Mouse (Mus musculus) left cerebral cortex, adult 8-10 months (tissue): ENCODE measurements around the gene Bex3. TPM values are rescaled to one million over a fixed set of nuclear protein-coding genes. Genes with fewer than 3 reads are reported as not detected.

Experiments used
- DNase-seq, 2 experiments: peaks; one replicate each; pipeline ENCODE4 v3.0.0; 2022; ENCODE audit warnings: low spot score in 2 of 2
- total RNA-seq, 4 experiments: library from RNA; stranded (reverse); gene quantifications; 2 replicates each; pipeline ENCODE4 v1.2.4; 2022

Bex3 gene
- total RNA-seq, 4 experiments from 2014 or later, result 252 to 326 (median 281) TPM

GRCm38 (mm10) chrX:136313792-136314564, 43.9 kb downstream of the Bex3 start:
- no peak for DNase-seq

- no peak for DNase-seq
Measured at GRCm38 (mm10) chrX:136319953-136320352, 49.9 kb downstream of the Bex3 start.

Other genes with a start within 250 kb of the Bex3 start
- 10 to 100 TPM; 33.6 to 37.0 (median 35.6) TPM for gene Arxes1, start 236.9 kb upstream of the Bex3 start, total RNA-seq
- gene Bex2, start 202.0 kb upstream of the Bex3 start, total RNA-seq, result 100 to 1,000 TPM; 309 to 363 (median 335) TPM
- not detected for gene Nxf3, start 185.0 kb upstream of the Bex3 start, total RNA-seq
- gene Bex4, start 131.3 kb upstream of the Bex3 start, total RNA-seq, result 10 to 100 TPM; 21.2 to 23.0 (median 21.5) TPM
- gene Tceal8, start 97.9 kb upstream of the Bex3 start, total RNA-seq, result 10 to 100 TPM; 32.4 to 42.8 (median 35.4) TPM
- gene Tceal5, start 66.4 kb upstream of the Bex3 start, total RNA-seq, result 100 to 1,000 TPM in 3 of 4 experiments, 10 to 100 TPM in 1; 80.8 to 132 (median 117) TPM
- 1 to 10 TPM; 1.6 to 2.9 (median 2.2) TPM for gene Tceal7, start 55.5 kb upstream of the Bex3 start, total RNA-seq
- gene Bex1, start 54.7 kb upstream of the Bex3 start, total RNA-seq, result 100 to 1,000 TPM in 2 of 4 experiments, 10 to 100 TPM in 2; 96.6 to 118 (median 102) TPM
- gene Tceal9, start 25.2 kb upstream of the Bex3 start, total RNA-seq, result 100 to 1,000 TPM; 118 to 122 (median 119) TPM
- gene Kir3dl1, start 247.7 kb downstream of the Bex3 start, total RNA-seq, result not detected